Mouse (Mus musculus) heart, embryonic 10.5 days (tissue): ENCODE measurements around the gene Il5. TPM values are rescaled to one million over a fixed set of nuclear protein-coding genes. Genes with fewer than 3 reads are reported as not detected.

Experiments
- DNase-seq: peaks from one replicate; pipeline ENCODE4 v3.0.0-alpha.2; 2017; ENCODE audit warnings: low spot score
- H3K27ac ChIP-seq: fragments of 300-500 bp; sonication (generic); 2 replicates; pipeline ENCODE4 v1.5.1; 2016; ENCODE audit warnings: mild to moderate bottlenecking
- H3K27me3 ChIP-seq: fragments of 300-500 bp; sonication (generic); 2 replicates; pipeline ENCODE4 v1.6.1; 2016; ENCODE audit warnings: mild to moderate bottlenecking; ENCODE audit not compliant: poor library complexity, insufficient read depth, severe bottlenecking
- H3K36me3 ChIP-seq: fragments of 300-500 bp; sonication (generic); 2 replicates; pipeline ENCODE4 v1.6.1; 2016; ENCODE audit warnings: mild to moderate bottlenecking, moderate library complexity
- H3K4me1 ChIP-seq: fragments of 300-500 bp; sonication (generic); 2 replicates; pipeline ENCODE4 v1.6.1; 2016; ENCODE audit warnings: mild to moderate bottlenecking
- H3K4me3 ChIP-seq: fragments of 300-500 bp; sonication (generic); 2 replicates; pipeline ENCODE4 v1.5.1; 2016; ENCODE audit warnings: mild to moderate bottlenecking, moderate library complexity
- H3K9me3 ChIP-seq: fragments of 300-500 bp; sonication (generic); 2 replicates; pipeline ENCODE4 v1.6.1; 2016; ENCODE audit warnings: mild to moderate bottlenecking, moderate library complexity
- WGBS: fragments of 180-500 bp; shearing (Covaris S2); methylation state at CpG from one replicate; pipeline ENCODE4 v1.1.7; 2016; 5-methylcytosine and 5-hydroxymethylcytosine counted together
- microRNA-seq: library from miRNA; unstranded; fragments of <30 nt; microRNA quantifications from one replicate; pipeline ENCODE4, GENCODE M21; 2017
- polyA plus RNA-seq: library from polyadenylated mRNA; unstranded; fragments of >200 nt; fragmentation: Nextera tagmentation; extraction: Ambion mirVana; gene quantifications from 2 replicates; pipeline ENCODE4 v1.2.1, GENCODE M21; 2016

Gene Il5
- polyA plus RNA-seq, 1 experiment from 2014 or later: not detected

GRCm38 (mm10) chr11:53764581-53764980, 44.0 kb downstream of the Il5 start:
- Histone ChIP-seq H3K27me3 (peaks cover 30% of the 10 kb centered on the region), H3K9me3 (no peaks in the 10 kb centered on the region), H3K27ac (peak overlapping the region; percentile 91), H3K4me3 (peak overlapping the region; percentile 57), H3K4me1 (peaks cover 58% of the 10 kb centered on the region), H3K36me3 (no peaks in the 10 kb centered on the region)
- 41% methylated on average over 5 of the region's 5 CpGs for WGBS
- DNase-seq: no peak

DNA sequence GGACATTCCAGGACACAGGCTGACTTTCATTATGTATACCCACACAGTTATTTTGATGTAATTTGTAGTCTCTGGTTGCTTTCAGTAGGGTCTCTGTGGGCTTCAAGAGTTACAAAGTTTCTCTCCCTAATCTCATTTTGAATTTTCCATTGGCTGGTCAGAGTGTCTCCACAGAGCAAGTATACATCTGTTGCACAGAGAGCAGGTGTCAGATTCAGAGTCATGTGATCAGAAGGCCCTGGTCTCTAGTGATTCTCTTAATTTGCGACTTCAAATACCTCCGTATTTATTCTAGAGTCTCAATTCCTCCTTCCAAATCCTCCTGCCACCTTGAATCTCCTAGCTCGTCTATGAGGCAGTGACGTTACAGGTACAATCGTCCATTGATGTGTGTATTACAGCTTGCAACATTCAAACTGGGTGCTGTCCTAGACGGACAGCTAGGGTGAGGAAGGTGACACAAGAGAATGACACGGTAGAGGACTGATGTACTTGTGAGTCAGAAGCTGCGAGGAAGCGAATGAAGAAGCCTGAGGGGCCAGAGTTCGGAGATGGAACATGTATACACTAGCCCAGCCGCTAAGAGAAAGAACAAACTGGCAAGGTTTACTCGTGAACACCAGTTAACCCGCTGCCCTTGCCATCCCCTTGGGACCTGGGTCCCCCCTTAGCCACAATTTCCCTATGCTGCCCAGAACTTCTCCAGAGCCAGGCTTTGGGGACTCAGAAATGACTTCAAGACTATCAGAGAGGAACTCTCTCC, 48.0 kb downstream of the Il5 start:
- Histone ChIP-seq H3K36me3 (peaks cover 10% of the 10 kb centered on the region; the same call in 1 of the 2 replicates), H3K27me3 (peaks cover 37% of the 10 kb centered on the region), H3K9me3 (no peaks in the 10 kb centered on the region), H3K27ac (no peak overlapping the region), H3K4me3 (no peak overlapping the region), H3K4me1 (peaks cover 24% of the 10 kb centered on the region)
- no peak for DNase-seq
- WGBS: 76% methylated on average over 13 of the region's 13 CpGs

GRCm38 (mm10) chr11:53769185-53769576, 48.6 kb downstream of the Il5 start:
- Histone ChIP-seq H3K36me3 (peaks cover 16% of the 10 kb centered on the region), H3K27me3 (peaks cover 41% of the 10 kb centered on the region), H3K27ac (peak overlapping the region; percentile 89)

GRCm38 (mm10) chr11:53769760-53770124, 49.1 kb downstream of the Il5 start, which contains the start of gene Irf1:
Irf1 (plus strand) TSS chr11:53770014.
- Histone ChIP-seq H3K27ac (peak within 1 kb of the TSS; percentile 89), H3K4me3 (peak within 1 kb of the TSS; percentile 85), H3K27me3 (peaks cover 46% of the 10 kb centered on the region), H3K4me1 (peaks cover 13% of the 10 kb centered on the region), H3K9me3 (no peaks in the 10 kb centered on the region), H3K36me3 (peaks cover 21% of the 10 kb centered on the region)
- peak; percentile 92 for DNase-seq
- WGBS: under 1% methylated on average over 39 of the region's 40 CpGs

More at GRCm38 (mm10) chr11:53769185-53769576, 48.6 kb downstream of the Il5 start:
- peaks cover 18% of the 10 kb centered on the region for H3K4me1 ChIP-seq
- DNase-seq: no peak
- H3K4me3 ChIP-seq: peak overlapping the region; percentile 85
- H3K9me3 ChIP-seq: no peaks in the 10 kb centered on the region
- WGBS: 54% methylated on average over 12 of the region's 12 CpGs

- peak overlapping the region; percentile 85 for H3K4me3 ChIP-seq
- peaks cover 46% of the 10 kb centered on the region for H3K27me3 ChIP-seq
- H3K27ac ChIP-seq: peak overlapping the region; percentile 89
- no peak for DNase-seq
- H3K36me3 ChIP-seq: peaks cover 23% of the 10 kb centered on the region
- WGBS: under 1% methylated on average over 75 of the region's 75 CpGs
- H3K4me1 ChIP-seq: peaks cover 8% of the 10 kb centered on the region; the same call in 1 of the 2 replicates
- no peaks in the 10 kb centered on the region for H3K9me3 ChIP-seq
Measured at GRCm38 (mm10) chr11:53770125-53770791, 49.7 kb downstream of the Il5 start.

DNA sequence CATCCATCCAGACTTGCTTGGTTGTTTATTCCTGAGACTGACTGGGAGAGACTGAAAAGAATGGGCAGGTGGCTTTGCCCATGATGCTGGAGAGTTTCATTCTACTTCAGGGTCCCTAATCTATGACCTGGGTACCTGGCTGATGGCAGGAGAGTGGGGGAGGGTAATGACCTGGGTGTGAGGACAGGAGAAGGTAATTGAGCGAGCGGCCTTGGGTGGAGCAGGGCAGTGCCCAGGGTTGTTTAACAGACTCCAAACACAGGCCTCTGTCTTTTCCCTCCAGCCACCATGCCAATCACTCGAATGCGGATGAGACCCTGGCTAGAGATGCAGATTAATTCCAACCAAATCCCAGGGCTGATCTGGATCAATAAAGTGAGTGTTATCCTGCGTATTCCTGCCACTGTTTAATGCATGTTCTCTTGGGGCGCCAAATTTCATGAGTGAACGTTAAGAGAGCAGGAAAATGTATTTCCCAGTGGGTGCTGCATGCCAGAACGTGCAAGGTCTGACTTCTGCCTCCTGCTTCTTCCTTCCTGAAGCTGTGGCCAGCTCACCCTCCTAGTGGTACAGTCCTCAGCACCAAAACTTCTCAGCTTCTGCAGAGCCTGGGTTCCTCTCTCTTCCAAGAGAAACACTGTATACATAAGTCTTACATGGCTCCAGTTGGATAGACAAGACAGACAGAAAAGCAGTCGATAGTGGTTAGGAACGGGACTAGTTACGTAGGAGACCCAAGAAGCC, 50.6 kb downstream of the Il5 start:
- 81% methylated on average over 11 of the region's 11 CpGs for WGBS
- H3K4me3 ChIP-seq: peak overlapping the region; percentile 85
- peaks cover 43% of the 10 kb centered on the region for H3K27me3 ChIP-seq

GRCm38 (mm10) chr11:53772536-53772935, 51.9 kb downstream of the Il5 start:
- no peaks in the 10 kb centered on the region for H3K9me3 ChIP-seq
- H3K36me3 ChIP-seq: peaks cover 39% of the 10 kb centered on the region
- peaks cover 40% of the 10 kb centered on the region for H3K27me3 ChIP-seq
- DNase-seq: no peak
- peaks cover 8% of the 10 kb centered on the region; the same call in 1 of the 2 replicates for H3K4me1 ChIP-seq
- WGBS: 80% methylated on average over 9 of the region's 9 CpGs
- H3K4me3 ChIP-seq: no peak overlapping the region
- no peak overlapping the region for H3K27ac ChIP-seq

More for the DNA sequence above, 50.6 kb downstream of the Il5 start:
- Histone ChIP-seq H3K27ac (no peak overlapping the region), H3K4me1 (peaks cover 8% of the 10 kb centered on the region; the same call in 1 of the 2 replicates), H3K36me3 (peaks cover 30% of the 10 kb centered on the region), H3K9me3 (no peaks in the 10 kb centered on the region)
- no peak for DNase-seq

DNA sequence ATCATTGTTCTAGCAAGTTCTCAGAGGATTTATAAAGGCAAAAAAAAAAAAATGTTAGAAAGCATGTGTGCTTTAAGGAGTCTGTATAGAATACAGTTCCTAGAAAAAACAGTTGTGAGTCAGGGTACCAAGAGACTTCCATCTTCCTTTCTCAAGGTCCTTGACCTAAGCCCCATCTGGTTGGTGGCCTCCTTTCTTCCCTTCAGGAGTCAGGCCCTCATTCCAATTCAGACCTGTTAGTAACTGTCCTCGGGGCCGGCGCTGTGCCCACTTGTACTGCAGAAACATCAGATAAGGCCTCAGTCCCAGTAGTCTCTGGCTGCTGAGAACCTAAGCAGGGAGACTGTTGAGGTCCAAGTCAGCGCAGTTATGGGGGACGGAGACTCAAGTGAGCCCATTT, 52.5 kb downstream of the Il5 start, which contains the start of gene Gm17334:
Gene Gm17334 (minus strand): TSS at position 101 of the 400 bp plus-strand sequence.
- 77% methylated on average over 5 of the region's 5 CpGs for whole genome bisulfite sequencing
- no peak for DNase-seq
- Histone ChIP-seq H3K4me1 (peaks cover 8% of the 10 kb centered on the region; the same call in 1 of the 2 replicates), H3K9me3 (no peaks in the 10 kb centered on the region), H3K36me3 (peaks cover 39% of the 10 kb centered on the region), H3K4me3 (no peak within 1 kb of the TSS), H3K27me3 (peaks cover 40% of the 10 kb centered on the region), H3K27ac (no peak within 1 kb of the TSS)

GRCm38 (mm10) chr11:53773641-53774360, 53.2 kb downstream of the Il5 start:
- no peak overlapping the region for H3K4me3 ChIP-seq
- peaks cover 39% of the 10 kb centered on the region for H3K36me3 ChIP-seq
- 87% methylated on average over 16 of the region's 16 CpGs for WGBS
- no peak for DNase-seq
- no peak overlapping the region for H3K27ac ChIP-seq
- no peaks in the 10 kb centered on the region for H3K9me3 ChIP-seq
- peaks cover 36% of the 10 kb centered on the region for H3K27me3 ChIP-seq
- peaks cover 8% of the 10 kb centered on the region; the same call in 1 of the 2 replicates for H3K4me1 ChIP-seq

Small RNA genes within 50 kb of the gene (microRNA-seq; reads per million reads assigned to microRNA genes)
- not detected for gene Mir7671

Other genes starting within 250 kb of the Il5 start
- not detected in 2 replicates for gene Gm9945, start 240.6 kb upstream of the Il5 start, polyA plus RNA-seq
- gene Sowaha, start 240.5 kb upstream of the Il5 start, polyA plus RNA-seq: 0.32 and 0.38 TPM in 2 replicates
- gene Sept8, start 201.5 kb upstream of the Il5 start, polyA plus RNA-seq: 20.1 and 22.9 TPM in 2 replicates
- gene Kif3a, start 153.4 kb upstream of the Il5 start, polyA plus RNA-seq: 32.7 and 47.1 TPM in 2 replicates
- gene Il4, start 102.1 kb upstream of the Il5 start, polyA plus RNA-seq: 0.39 and 0.72 TPM in 2 replicates
- not detected in 2 replicates for gene Il13, start 86.1 kb upstream of the Il5 start, polyA plus RNA-seq
- 22.0 and 26.5 TPM in 2 replicates for gene Rad50, start 13.5 kb upstream of the Il5 start, polyA plus RNA-seq
- gene Irf1, start 49.2 kb downstream of the Il5 start, polyA plus RNA-seq: 7.9 TPM in 2 replicates
- not detected in 2 replicates for gene Gm17334, start 52.4 kb downstream of the Il5 start, polyA plus RNA-seq
- 0.15 and 0.27 TPM in 2 replicates for gene Gm12216, start 138.5 kb downstream of the Il5 start, polyA plus RNA-seq
- 7.7 and 9.9 TPM in 2 replicates for gene Slc22a5, start 170.9 kb downstream of the Il5 start, polyA plus RNA-seq